In the genomic region with DNA sequence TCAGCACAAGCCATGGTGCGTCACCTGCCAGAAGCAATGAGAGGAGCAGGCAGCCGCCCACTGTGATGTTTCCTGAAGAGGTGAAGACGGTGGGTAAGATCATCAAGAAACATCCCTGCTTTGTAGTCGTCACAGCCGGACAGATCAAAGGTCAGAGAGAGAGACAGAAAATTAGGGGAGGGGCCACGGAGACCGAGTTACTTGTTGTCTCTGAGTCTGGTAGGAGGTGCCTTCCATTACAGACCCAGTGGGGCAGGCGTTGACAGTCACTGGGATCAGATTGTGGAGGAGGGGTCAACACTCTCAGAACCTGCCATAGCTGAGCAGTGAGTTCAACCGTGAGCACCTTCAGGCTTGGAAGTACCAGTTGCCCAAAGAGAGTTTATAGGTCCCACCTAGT, we compare ENCODE assay signal across 32 mouse cellular contexts. TPM values are rescaled to one million over a fixed set of nuclear protein-coding genes. Genes with fewer than 3 reads are reported as not detected.
DNase-seq lines count a peak whose midpoint lies in the region; TF ChIP-seq lines count a peak whose summit lies in the region.
"Had no signal": no experiment of that assay in that cellular context is flagged by ENCODE, and none has a peak within 500 bp of the region (broad histone marks: within the 10 kb centered on the region; RNA-seq: fewer than 3 reads in every experiment).

No protein-coding gene starts in this region.

- H3K27ac ChIP-seq in layer of hippocampus, adult 2 months = peak overlapping the region; percentile 46; the same call in 1 of the 2 replicates
- peak overlapping the region; percentile 44; the same call in 1 of the 2 replicates for H3K27ac ChIP-seq in left cerebral cortex, adult 2 months
- H3K27ac ChIP-seq: embryonic facial prominence, embryonic 13.5 days; embryonic facial prominence, embryonic 15.5 days; forebrain, embryonic 10.5 days; forebrain, embryonic 12.5 days; forebrain, embryonic 15.5 days had no signal

- WGBS in lung, adult 2 months = 46% methylated on average over 9 of the region's 9 CpGs

- no peak overlapping the region for H3K4me3 ChIP-seq in layer of hippocampus, adult 2 months
- no peak overlapping the region for H3K4me3 ChIP-seq in left cerebral cortex, adult 2 months
- no peak overlapping the region for H3K4me3 ChIP-seq in lung, adult 2 months (replicated peaks; ENCODE audit: extremely low read depth, low read depth, low read length)
- H3K4me3 ChIP-seq: embryonic facial prominence, embryonic 13.5 days; embryonic facial prominence, embryonic 15.5 days; erythroblast, embryonic 14.5 days; forebrain, embryonic 10.5 days; forebrain, embryonic 12.5 days; forebrain, embryonic 15.5 days had no signal

- no peaks in the 10 kb centered on the region for H3K4me1 ChIP-seq in lung, adult 2 months (ENCODE audit: control insufficient read depth, insufficient read depth, low read length)
- H3K4me1 ChIP-seq: embryonic facial prominence, embryonic 13.5 days; embryonic facial prominence, embryonic 15.5 days; forebrain, embryonic 10.5 days; forebrain, embryonic 12.5 days; forebrain, embryonic 15.5 days had no signal

- DNase-seq in layer of hippocampus, adult 2 months (ENCODE audit: low spot score in 2 of 2) = no peak
- no peak for DNase-seq in layer of hippocampus, postnatal 36 days
- no peak for DNase-seq in left cerebral cortex, adult 2 months (ENCODE audit: extremely low spot score in 1 of 2, low spot score in 2 of 2)
- no peak for DNase-seq in left cerebral cortex, adult 8-10 months (ENCODE audit: low spot score in 2 of 2)
- peak; percentile 12 for DNase-seq in R1 (ENCODE audit: low read depth, low spot score)
- DNase-seq in brain, adult 2 months (ENCODE audit: low read depth, low spot score) = peak; percentile 20
- no peak for DNase-seq in spleen, postnatal 10 days (ENCODE audit: low spot score in 2 of 2)
- no peak for DNase-seq in lung, adult 2 months
- DNase-seq: adrenal gland, adult 8-10 months; adrenal gland, postnatal 14 days; adrenal gland, postnatal 36 days; B cell, adult 2 months; cerebellum, adult 11 months; cerebellum, adult 18-20 months; cerebellum, adult 8-10 months; cerebellum, adult 9-11 months; cerebellum, postnatal 14 days; cerebellum, postnatal 36 days; embryo, embryonic 11 days; forebrain, postnatal 0 days had no signal

- intact Hi-C loops in left cerebral cortex, adult 2 months (cut with DNase I) = no loop called here

- no peak for TF ChIP-seq POLR2A in lung, adult 2 months (IDR thresholded peaks at IDR 0.05; ENCODE audit: borderline replicate concordance, extremely low read depth, low read depth, low read length)

- TF ChIP-seq CTCF in layer of hippocampus, adult 2 months (conservative IDR thresholded peaks at IDR 0.05) = no peak
- TF ChIP-seq CTCF in left cerebral cortex, adult 2 months (IDR thresholded peaks at IDR 0.05) = no peak
- TF ChIP-seq CTCF in lung, adult 2 months (IDR thresholded peaks at IDR 0.05; ENCODE audit: insufficient read depth, low read length) = no peak

RNA-seq across cellular contexts. Expression of gene Ccr6, which starts 7.2 kb away (rescaled TPM):
- total RNA-seq in layer of hippocampus, adult 2 months (2021) = under 1 TPM in 1 of 2 experiments, not detected in 1; 0.31 TPM
- not detected for total RNA-seq in layer of hippocampus, postnatal 36 days (2021)
- total RNA-seq in left cerebral cortex, adult 2 months (2021) = not detected
- total RNA-seq in left cerebral cortex, adult 8-10 months (2022) = under 1 TPM; 0.56 to 0.91 (median 0.76) TPM
- polyA plus RNA-seq in lung, adult 2 months (2012; rRNA removed) = 2.4 and 4.8 TPM in 2 replicates
- total RNA-seq: adrenal gland, adult 18-20 months; adrenal gland, postnatal 14 days; adrenal gland, postnatal 36 days; common myeloid progenitor, adult 5-6 weeks; forebrain, postnatal 0 days; G1E had no signal
- polyA plus RNA-seq: brain, embryonic 14.5 days; embryonic facial prominence, embryonic 11.5 days; embryonic facial prominence, embryonic 13.5 days; embryonic facial prominence, embryonic 15.5 days; erythroblast, embryonic 14.5 days; forebrain, embryonic 10.5 days; forebrain, embryonic 12.5 days; forebrain, embryonic 15.5 days; forebrain, postnatal 0 days; G1E; Patski had no signal

RNA-seq across cellular contexts. Expression of gene Mpc1, which starts 54.1 kb away (rescaled TPM):
- total RNA-seq in layer of hippocampus, adult 2 months (2021) = 100 to 1,000 TPM; 138 to 143 TPM
- total RNA-seq in layer of hippocampus, postnatal 36 days (2021) = 100 to 1,000 TPM; 142 to 146 TPM
- 100 to 1,000 TPM; 170 to 173 TPM for total RNA-seq in left cerebral cortex, adult 2 months (2021)
- 100 to 1,000 TPM; 161 to 190 (median 175) TPM for total RNA-seq in left cerebral cortex, adult 8-10 months (2022)
- polyA plus RNA-seq in lung, adult 2 months (2012; rRNA removed) = 68.3 and 103 TPM in 2 replicates

Comparison
In these comparisons a context has a peak if more than half of its experiments do, and no peak if none do; other contexts are left out.
1. DNase-seq: peak in R1 (single experiment) and brain, adult 2 months (single experiment); none in layer of hippocampus, adult 2 months (0 of 2), layer of hippocampus, postnatal 36 days (0 of 2), left cerebral cortex, adult 2 months (0 of 2), left cerebral cortex, adult 8-10 months (0 of 2), spleen, postnatal 10 days (0 of 2) and lung, adult 2 months (single experiment).